Mouse (Mus musculus) midbrain, embryonic 15.5 days (tissue): ENCODE data around the gene Plekhm3. TPM values are rescaled to one million over a fixed set of nuclear protein-coding genes. Genes with fewer than 3 reads are reported as not detected.

Experiments
- ATAC-seq: fragments of 200-750 bp; cut with Nextera tagmentation; replicated peaks from 2 replicates; pipeline ENCODE4 v1.8.0; 2017; ENCODE audit warnings: moderate TSS enrichment
- H3K27ac ChIP-seq: fragments of 300-500 bp; sonication (generic); 2 replicates; pipeline ENCODE4 v1.5.1; 2015; ENCODE audit warnings: mild to moderate bottlenecking, inconsistent platforms
- H3K27me3 ChIP-seq: fragments of 300-500 bp; sonication (generic); replicated peaks from 2 replicates; pipeline ENCODE4 v1.6.1; 2015; ENCODE audit warnings: inconsistent platforms
- H3K36me3 ChIP-seq: fragments of 300-500 bp; sonication (generic); replicated peaks from 2 replicates; pipeline ENCODE4 v1.6.1; 2015; ENCODE audit warnings: inconsistent platforms
- H3K4me1 ChIP-seq: fragments of 300-500 bp; sonication (generic); 2 replicates; pipeline ENCODE4 v1.6.1; 2015; ENCODE audit warnings: inconsistent platforms
- H3K4me2 ChIP-seq: fragments of 300-500 bp; sonication (generic); 2 replicates; pipeline ENCODE4 v1.6.1; 2015; ENCODE audit warnings: inconsistent platforms, mild to moderate bottlenecking, moderate library complexity
- H3K4me3 ChIP-seq: fragments of 300-500 bp; sonication (generic); 2 replicates; pipeline ENCODE4 v1.5.1; 2015; ENCODE audit warnings: mild to moderate bottlenecking, inconsistent platforms
- H3K9ac ChIP-seq: fragments of 300-500 bp; sonication (generic); 2 replicates; pipeline ENCODE4 v1.6.1; 2015; ENCODE audit warnings: mild to moderate bottlenecking, inconsistent platforms
- H3K9me3 ChIP-seq: fragments of 300-500 bp; sonication (generic); 2 replicates; pipeline ENCODE4 v1.6.1; 2016; ENCODE audit warnings: inconsistent platforms
- WGBS: fragments of 180-500 bp; shearing (Covaris S2); methylation state at CpG from one replicate; pipeline ENCODE4 v1.1.7; 2015; ENCODE audit warnings: mixed read lengths; 5-methylcytosine and 5-hydroxymethylcytosine counted together
- polyA plus RNA-seq: library from polyadenylated mRNA; unstranded; fragments of >200 nt; fragmentation: Nextera tagmentation; extraction: Ambion mirVana; gene quantifications from 2 replicates; pipeline ENCODE4 v1.2.1, GENCODE M21; 2015

Plekhm3 gene
- polyA plus RNA-seq, 1 experiment from 2014 or later = 12.5 TPM

DNA sequence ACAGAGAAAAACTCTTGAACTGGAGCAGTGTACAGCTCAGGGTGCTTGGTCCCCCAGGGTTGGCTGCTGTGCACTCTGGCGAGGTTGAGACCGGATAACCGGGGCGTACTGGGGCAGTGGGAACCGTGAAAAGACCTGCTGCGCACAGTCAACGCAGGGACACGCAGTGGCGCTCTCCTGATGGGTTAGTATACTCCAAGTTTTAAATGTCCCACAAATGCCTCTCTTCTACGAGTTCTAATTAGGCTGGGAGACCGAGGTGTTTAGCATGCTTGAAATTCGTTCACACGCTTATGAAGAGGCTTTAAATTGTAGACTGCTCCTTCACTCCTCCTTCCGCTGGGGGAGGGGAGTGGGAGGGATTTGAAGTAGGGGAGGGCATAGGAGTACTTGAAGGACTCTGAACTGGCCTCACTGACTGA is 218.0 kb downstream of the Plekhm3 start:
- no peaks in the 10 kb centered on the region for H3K36me3 ChIP-seq
- peak overlapping the region; percentile 51 for H3K4me3 ChIP-seq
- H3K9ac ChIP-seq = no peak overlapping the region
- H3K4me2 ChIP-seq = peak overlapping the region; percentile 74
- no peak for ATAC-seq
- H3K9me3 ChIP-seq = no peaks in the 10 kb centered on the region
- H3K27me3 ChIP-seq = peaks cover 46% of the 10 kb centered on the region
- H3K27ac ChIP-seq = no peak overlapping the region
- under 1% methylated on average over 14 of the region's 14 CpGs for WGBS
- peaks cover 38% of the 10 kb centered on the region for H3K4me1 ChIP-seq

DNA sequence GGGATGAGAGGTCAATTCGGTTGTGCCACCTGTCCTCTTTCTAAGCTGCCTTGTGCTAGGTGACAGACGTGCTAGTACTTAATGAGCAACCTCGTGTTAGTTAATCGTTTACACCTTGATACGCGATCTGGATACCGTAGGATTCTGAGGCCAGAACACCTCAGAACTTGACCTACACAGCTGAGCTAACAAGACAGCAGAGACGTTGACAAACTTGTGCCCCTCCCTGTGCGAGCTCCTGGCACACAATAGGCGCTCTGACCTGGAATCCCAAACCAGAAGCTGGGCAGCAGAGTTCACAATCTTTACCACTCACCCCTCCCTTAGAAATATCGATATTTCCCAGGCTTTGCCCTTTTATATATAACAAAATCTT is 218.5 kb downstream of the Plekhm3 start:
- Histone ChIP-seq H3K27me3 (peaks cover 49% of the 10 kb centered on the region), H3K9ac (no peak overlapping the region), H3K4me1 (peaks cover 38% of the 10 kb centered on the region), H3K4me3 (peak overlapping the region; percentile 51), H3K27ac (0 out of 2 replicates have a peak overlapping the region, but pooled peaks have one; percentile 34), H3K9me3 (no peaks in the 10 kb centered on the region), H3K4me2 (peak overlapping the region; percentile 74), H3K36me3 (no peaks in the 10 kb centered on the region)
- under 1% methylated on average over 11 of the region's 11 CpGs for WGBS
- ATAC-seq = no peak; the same call in 1 of the 2 replicates

DNA sequence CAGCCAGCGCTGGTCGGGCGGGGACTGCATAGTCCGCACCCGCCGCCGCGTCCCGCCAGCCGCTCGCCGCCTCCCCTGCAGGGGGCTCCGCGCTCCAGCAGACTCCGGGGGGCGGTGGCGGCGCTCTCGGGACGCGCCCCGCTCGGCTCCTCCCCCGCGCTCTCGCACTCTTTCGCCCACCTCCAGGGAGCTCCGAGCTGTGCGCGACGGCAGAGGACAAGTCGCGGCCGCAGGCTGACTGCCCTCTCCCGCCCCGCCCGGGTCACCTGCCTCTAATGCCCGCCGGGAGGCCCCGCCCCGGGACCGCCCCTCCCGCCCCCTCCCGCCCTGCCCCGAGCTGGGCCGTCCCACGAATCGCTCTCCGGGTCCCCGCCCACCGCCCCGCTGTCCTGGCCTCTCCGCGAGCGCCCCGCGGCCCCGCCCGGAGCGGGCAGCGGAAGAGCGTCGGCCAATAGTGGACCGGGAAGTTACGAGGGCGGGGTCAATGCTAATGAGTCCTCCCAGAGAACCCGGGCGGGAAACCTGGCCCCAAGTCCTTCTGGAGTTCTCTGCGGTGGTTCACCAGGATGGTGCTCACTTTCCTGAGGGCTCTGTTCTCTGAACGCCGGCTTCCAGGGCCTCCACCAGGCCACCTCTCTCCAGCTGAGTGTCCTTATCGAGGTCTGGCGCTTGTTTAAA is 219.0 kb downstream of the Plekhm3 start, which contains the start of gene Fzd5:
TSS of gene Fzd5 (minus strand) at position 250 of the 678 bp plus-strand sequence.
- peaks cover 38% of the 10 kb centered on the region for H3K4me1 ChIP-seq
- peak within 1 kb of the TSS; percentile 15; the same call in 1 of the 2 replicates for H3K9ac ChIP-seq
- 0 out of 2 replicates have a peak within 1 kb of the TSS, but pooled peaks have one; percentile 34 for H3K27ac ChIP-seq
- peaks cover 54% of the 10 kb centered on the region for H3K27me3 ChIP-seq
- no peaks in the 10 kb centered on the region for H3K9me3 ChIP-seq
- H3K4me3 ChIP-seq = peak within 1 kb of the TSS; percentile 51
- ATAC-seq = peak; percentile 89
- peak within 1 kb of the TSS; percentile 74 for H3K4me2 ChIP-seq
- no peaks in the 10 kb centered on the region for H3K36me3 ChIP-seq
- under 1% methylated on average over 65 of the region's 73 CpGs for WGBS

DNA sequence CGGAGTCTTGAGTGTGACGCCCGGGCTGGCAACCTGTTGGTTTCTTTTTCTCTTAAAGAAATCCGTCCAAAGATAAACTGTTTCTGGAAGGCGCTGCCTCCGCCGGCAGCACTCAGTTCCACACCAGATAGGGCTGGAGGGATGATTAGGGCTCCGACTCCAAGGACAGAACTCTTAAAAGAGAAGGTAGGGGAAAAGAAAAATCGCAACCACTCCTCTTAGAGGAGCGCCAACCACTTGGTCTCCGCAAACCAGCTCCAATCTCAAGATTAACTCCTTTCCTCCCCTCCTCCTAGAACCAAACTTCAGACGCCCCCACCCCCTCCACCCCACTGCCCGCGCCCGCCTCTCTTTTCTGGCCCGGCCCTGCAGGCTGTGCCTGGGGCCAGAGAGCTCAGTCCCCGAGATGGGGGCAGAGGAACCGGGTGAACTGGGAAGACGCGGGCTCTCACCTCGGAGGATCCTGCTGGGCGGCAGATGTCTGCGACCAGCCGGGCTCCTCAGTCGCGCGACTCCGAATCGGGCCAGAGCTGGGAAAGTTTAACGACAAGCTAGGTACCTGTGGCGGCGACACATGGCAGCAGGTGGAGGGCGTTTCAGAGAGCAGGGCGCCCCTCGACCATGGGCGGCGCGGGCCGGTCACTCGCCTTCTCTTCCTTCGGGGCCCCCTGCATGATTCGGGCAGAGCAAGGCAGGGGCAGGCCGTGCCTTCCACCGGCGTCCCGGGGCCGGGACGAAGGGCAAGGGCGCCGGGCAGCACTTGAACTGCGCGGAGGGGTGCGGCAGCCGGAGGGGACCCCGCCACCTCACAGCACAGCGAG is 219.7 kb downstream of the Plekhm3 start:
- 0% methylated on average over 53 of the region's 56 CpGs for WGBS
- ATAC-seq = no peak; the same call in 1 of the 2 replicates

More for the DNA sequence above, 219.7 kb downstream of the Plekhm3 start:
- peaks cover 54% of the 10 kb centered on the region for H3K27me3 ChIP-seq
- H3K36me3 ChIP-seq = no peaks in the 10 kb centered on the region
- peak overlapping the region; percentile 74 for H3K4me2 ChIP-seq
- H3K4me3 ChIP-seq = peak overlapping the region; percentile 51
- peaks cover 38% of the 10 kb centered on the region for H3K4me1 ChIP-seq
- H3K9ac ChIP-seq = peak overlapping the region; percentile 15; the same call in 1 of the 2 replicates
- no peak overlapping the region for H3K27ac ChIP-seq
- H3K9me3 ChIP-seq = no peaks in the 10 kb centered on the region

Other genes with a start within 250 kb of the Plekhm3 start
- gene Fzd5, start 219.1 kb downstream of the Plekhm3 start, polyA plus RNA-seq = 0.45 and 0.50 TPM in 2 replicates
- not detected in 2 replicates for gene Akr1cl, start 75.9 kb upstream of the Plekhm3 start, polyA plus RNA-seq
- gene Cryge, start 94.3 kb upstream of the Plekhm3 start, polyA plus RNA-seq = not detected in 2 replicates
- not detected in 2 replicates for gene Crygd, start 106.6 kb upstream of the Plekhm3 start, polyA plus RNA-seq
- gene Crygc, start 116.9 kb upstream of the Plekhm3 start, polyA plus RNA-seq = not detected in 2 replicates
- not detected in 2 replicates for gene Crygb, start 125.5 kb upstream of the Plekhm3 start, polyA plus RNA-seq
- not detected in 2 replicates for gene Cryga, start 146.5 kb upstream of the Plekhm3 start, polyA plus RNA-seq
- not detected in 2 replicates for gene Gm28845, start 162.7 kb upstream of the Plekhm3 start, polyA plus RNA-seq
- gene D630023F18Rik, start 166.4 kb upstream of the Plekhm3 start, polyA plus RNA-seq = 0.80 and 1.1 TPM in 2 replicates
- gene Idh1, start 229.7 kb upstream of the Plekhm3 start, polyA plus RNA-seq = 529 and 531 TPM in 2 replicates
- gene Pikfyve, start 229.9 kb upstream of the Plekhm3 start, polyA plus RNA-seq = 10.6 and 12.8 TPM in 2 replicates